Mouse (Mus musculus): ENCODE data around the gene Art3.

GRCm38 (mm10) chr5:92424126-92424525 lies 92.5 kb downstream of the Art3 start:
- TF ChIP-seq CTCF (IDR thresholded peaks at IDR 0.05; ENCODE audit: low read depth) = no peak
- no peak for TF ChIP-seq EP300 (IDR thresholded peaks at IDR 0.05; ENCODE audit: low read depth)

Measured in heart, postnatal 0 days (tissue).